Mouse (Mus musculus) cerebellum, adult (tissue): ENCODE data around the gene Tob2.

Experiments used
- ATAC-seq: cut with Nextera tagmentation; 2 replicates; pipeline ENCODE4 v1.9.2; 2017; ENCODE audit warnings: mild to moderate bottlenecking, moderate library complexity, mixed read lengths; ENCODE audit not compliant: insufficient number of reproducible peaks, low FRiP score, low TSS enrichment

The Tob2 gene

DNA sequence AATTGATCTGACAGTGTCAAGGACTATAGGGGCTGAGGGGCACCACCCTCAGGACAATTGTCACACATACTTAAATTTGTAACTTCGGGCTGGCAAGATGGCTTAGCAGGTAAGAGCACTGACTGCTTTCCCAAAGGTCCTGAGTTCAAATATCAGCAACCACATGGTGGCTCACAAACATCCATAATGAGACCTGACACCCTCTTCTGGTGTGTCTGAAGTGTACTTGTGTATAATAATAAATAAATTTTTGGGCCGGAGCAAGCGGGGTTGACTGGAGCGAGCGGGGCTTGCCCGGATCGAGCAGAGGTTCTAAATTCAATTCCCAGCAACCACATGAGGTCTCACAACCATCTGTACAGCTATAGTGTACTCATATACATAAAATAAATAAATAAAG lies 18.3 kb downstream of the Tob2 start:
- ATAC-seq, result no peak

DNA sequence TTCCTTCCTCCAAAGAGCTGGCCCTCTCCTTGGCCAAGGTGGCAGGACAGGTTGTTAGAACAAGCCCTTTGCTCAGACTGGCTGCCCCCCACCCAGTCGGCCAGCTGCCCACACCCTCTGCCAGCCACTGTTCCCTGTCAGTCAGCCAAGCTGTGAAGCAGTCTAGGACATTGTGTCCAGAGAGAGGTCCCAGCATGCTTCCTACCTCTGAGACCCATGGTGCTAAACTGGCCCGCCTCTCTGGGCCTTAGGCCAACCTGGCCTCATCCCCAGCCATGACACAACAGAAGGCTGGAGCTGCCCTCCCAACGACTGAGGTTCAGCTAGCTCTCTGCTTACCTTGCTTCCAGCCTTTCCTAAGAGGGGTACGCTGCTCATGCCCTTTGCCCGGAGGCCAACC lies 19.0 kb downstream of the Tob2 start:
- ATAC-seq, result peak; percentile 84

DNA sequence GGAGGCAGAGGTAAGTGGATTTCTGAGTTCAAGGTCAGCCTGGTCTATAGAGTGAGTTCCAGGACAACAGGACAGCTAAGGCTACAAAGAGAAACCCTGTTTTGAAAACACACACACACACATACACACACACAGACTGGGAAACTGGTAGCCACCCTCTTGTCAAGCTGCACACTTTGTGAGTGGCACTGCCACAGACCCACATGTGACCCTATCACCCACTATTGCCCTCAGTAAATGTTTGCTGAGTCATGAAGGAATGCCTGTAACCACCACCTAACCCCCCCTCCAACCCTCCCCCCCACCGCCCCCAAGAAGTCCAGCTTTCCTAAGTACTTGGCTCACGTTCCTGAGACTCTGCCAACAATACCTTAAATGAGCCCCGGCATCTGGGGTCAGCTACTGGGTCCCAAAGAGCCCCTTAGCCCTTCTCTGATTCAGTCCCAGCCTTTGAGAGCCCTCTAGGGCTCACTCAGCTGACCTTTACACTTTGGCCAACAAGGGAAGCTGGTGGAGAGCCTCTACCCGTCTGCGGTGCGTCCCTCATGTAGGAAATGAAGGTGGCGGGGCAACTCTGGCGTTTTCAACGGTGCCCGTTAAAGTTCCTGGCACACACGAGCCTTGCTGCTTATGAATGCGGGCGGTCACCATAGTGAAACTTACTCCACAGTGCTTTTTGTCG lies 19.9 kb downstream of the Tob2 start:
- no peak for ATAC-seq

DNA sequence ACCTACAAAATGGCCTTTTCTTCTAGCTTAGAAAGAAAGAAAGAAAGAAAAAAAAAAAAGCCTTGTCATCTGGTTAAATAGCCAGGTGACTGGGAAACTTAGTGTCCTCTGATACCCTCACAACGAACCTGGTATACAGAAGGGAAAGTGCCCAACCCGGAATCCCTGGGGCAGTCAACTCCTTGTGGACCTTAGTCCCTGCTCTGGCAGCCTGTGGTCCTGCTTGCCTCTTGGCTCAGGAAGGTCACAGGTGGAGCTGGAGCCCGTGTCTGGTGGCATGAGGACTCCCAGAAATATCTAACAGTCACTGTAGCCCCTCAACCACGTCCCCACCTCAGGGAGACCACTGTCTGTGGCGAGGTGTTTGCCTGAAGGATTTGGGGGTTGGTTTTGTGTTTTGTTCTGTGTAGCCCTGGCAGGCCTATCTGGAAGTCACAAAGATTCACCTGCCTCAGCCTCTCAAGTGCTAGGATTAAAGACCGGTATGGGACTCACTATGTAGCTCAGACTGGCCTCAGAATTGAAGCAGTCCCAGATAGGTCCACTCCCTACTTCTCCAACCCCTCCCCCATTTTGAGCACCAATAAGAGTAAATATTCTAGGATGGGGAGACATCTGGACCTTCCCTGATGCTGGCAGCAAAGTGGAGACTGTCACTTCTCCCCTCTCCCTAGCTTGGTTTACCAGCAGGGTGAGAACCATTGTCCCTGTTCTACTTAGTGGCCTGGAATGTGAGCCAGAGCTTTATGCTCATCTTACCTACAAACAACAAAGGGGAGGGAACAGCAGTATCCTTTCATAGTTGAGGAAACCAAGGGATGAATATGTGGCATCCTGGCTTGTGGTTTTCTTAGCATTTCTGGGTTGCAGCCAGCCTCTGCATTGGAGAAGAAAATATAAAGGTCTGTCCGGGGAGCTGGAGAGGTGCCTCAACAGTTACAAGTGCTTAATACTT lies 21.4 kb downstream of the Tob2 start:
- no peak for ATAC-seq

DNA sequence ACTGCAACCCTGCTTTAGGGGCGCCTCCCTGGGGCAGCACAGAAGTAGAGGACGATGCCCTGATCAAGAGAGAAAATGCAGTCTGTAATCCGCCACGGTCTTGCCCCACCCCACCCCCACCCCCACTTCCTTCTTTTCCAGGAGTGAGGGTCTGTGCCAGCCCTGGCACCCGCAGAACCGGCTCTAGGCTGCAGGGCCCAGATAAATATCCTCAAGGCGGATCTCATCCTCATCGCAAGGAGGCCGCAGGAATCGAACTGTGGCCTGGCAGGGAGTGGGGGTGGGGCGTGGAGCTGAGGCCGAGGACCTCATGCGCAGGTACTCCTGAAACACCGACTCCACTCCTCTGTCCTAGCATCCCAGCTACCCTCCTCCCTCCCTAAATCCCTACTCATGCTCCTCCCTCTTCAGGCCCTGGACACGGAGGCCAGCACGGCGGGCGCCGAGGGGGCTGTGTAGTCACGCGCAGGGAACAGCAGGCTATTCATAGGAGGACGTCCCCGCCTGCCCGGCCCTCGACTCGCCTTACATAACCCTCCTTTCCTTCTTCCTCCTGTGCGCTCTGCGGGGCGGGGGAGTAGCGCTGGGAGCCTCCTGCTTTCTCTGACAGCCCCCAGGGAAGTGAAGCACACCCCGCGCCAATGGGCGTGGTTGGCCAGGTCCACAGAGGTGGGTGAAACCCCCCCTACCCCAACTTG lies 22.3 kb downstream of the Tob2 start:
- peak; percentile 43 for ATAC-seq

DNA sequence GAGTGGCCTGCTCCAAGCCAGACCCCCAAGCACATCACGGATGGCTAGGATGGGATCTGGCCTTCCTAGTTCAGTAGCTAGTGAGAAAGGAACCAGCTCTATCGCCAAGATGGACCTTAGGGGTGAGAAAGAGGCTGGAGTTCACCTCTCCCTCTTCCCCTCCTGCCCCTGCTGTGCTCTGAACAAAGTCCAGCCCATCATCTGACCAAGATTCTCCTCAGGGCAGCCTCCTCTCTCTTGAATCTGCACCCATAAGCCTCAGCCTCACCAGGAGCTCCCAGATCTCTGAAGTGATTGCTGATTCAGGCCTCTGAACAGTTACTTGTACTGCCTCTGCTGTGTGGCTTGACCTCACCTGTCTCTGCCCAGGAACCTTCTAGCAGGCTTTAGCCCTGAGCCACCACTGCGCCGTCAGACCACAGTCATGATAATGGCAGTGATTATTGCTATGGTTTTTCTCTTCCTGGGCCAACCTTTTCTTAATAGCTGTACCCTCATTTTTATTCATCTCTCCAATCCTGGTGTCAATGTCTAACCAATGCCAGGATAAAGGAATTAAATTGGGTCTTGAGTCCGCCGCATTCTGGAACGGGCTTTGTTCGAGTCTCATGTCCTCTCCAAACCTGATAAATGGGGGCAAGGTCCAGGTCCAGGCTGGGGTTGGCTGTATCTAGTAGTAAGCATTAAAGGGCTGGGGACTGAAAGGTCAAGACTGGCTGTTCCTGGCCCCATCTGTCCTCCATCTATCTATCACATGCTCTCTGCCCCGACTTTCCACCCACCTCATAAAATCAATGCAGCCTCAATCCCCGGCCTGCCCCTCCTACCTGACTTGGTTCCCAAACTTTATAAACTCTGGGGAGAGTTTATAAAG lies 23.4 kb downstream of the Tob2 start:
- no peak for ATAC-seq

DNA sequence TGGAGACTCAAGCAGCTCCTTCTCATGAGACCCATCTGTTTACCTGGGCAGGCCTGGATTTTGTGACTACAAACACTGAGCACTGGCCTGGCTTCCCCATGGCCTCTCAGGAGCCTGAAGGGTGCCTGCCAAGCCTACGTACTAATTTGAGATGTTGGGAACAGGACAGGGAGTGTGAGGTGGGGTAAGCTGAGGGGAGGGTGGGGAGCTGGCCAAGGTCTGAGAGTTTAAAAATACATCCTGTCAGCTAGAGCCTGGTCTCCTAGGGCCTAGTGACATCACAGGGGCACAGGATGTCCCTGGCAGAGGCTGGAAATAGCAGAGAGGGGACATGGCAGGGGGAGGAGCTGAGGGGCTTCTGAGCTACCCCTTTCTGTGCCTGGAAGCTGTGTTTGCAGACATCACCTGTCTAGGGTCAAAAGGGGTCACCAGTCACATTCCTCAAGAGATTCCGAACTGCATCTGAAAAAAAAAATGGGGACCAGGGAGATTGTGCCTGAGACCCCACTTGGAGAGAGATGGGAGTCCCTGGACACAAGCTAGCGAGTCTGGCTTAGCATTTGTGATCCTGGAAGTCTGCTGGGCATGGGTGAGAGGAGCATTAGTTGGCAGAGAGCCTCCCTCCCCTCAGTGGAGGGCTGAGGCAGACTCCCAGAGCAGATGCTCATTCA lies 24.3 kb downstream of the Tob2 start:
- no peak for ATAC-seq

DNA sequence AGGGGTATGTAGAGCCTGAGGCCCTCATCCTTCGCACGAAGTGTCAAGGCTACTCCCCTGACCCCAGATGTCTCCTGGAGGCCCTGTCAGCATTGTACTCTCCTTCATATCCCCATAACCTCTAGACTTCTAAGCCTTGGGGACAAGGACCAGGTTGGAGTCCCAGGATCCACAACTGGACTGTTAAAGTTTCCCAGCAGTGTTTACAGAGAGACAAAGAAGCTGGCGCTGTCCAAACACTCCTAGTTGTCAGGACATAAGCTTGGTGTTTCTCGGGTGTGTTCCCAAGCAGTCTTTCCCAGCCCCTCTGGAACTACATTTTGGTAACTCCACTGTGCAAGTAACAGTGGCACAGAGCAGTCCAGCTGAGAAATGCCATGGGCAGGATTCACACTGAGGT lies 25.1 kb downstream of the Tob2 start:
- no peak for ATAC-seq

DNA sequence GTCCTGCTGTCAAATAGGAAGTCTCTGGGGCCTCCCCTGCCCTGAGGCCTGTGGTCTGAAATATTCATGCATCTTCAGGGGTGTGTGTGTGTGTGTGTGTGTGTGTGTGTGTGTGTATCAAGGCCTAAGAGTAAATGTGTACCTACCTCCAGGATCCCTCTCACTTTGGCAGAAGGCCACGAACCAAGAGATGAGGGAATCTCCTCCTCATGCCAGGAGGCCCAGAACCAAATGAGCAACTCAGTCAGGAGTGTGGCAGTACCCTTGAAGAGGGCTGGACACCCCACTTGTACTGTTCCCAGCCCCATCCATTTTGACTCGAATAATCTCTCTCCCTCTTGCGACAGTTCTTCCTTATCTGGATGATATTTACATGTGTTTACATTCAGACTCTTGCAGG lies 26.4 kb downstream of the Tob2 start:
- ATAC-seq, result no peak

DNA sequence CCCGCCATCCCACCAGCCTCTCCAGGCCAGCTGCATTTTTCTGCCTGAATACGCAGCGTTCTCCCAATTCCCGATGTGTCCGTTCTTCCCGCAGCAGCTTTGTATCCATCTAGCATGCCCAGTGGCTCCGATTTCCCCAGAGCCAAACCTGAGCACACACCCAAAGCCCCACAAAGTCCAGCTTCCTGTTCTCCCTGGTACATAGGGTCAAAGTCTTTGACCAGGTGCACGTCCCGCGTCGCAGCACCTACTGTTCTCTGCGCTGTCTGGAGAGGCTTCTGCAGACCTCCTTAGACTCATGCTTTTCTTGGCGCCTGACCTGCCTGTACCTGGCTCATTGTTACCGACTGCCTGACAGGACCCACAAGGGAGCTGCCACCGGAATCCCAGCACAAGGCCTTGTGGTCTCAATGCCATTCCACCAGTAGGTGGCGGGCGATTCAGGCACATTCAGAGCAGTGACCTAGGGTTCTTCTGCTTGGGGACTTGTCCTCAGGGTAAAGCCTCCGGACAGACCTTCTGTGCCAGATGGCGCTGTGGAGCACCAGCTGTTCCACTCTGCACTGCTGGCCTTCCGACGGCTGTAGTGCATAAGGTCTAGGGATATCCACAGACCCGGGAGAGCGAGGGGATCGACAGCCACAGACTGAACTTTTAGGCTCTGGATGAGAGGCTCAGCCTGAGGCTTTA lies 27.3 kb downstream of the Tob2 start:
- ATAC-seq, result peak; percentile 83

DNA sequence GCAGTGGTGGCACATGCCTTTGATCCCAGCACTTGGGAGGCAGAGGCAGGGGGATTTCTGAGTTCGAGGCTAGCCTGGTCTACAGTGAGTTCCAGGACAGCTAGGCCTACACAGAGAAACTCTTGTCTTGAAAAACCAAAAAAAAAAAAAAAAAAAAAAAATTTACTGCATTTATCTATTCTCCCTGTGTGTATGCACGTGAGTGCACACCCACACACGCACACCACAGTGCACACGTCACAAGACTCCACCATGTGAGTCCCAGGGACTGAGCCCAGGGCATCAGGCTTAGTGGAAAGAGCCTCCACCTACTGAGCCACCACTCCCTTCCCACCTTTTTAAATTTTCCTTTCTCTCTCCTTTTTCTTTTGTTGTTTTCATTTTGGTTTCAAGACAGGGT lies 28.1 kb downstream of the Tob2 start:
- no peak for ATAC-seq

DNA sequence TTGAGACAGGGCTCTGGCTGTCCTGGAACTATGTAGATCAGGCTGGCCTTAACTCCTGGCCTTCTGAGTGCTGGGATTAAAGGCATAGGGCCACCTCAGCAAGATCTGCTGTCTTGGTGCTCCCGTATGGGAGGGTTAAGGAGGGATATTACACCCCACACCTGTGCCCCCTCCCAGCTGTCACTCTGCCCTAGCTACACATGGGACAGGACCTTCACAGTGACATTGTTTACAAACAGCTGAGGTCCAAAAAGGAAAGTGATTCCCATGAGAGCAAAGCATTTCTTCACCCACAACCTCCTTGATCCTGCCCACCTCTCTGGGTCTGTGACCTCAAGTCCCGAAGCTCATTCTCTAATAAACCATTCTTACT lies 29.4 kb downstream of the Tob2 start:
- no peak for ATAC-seq

DNA sequence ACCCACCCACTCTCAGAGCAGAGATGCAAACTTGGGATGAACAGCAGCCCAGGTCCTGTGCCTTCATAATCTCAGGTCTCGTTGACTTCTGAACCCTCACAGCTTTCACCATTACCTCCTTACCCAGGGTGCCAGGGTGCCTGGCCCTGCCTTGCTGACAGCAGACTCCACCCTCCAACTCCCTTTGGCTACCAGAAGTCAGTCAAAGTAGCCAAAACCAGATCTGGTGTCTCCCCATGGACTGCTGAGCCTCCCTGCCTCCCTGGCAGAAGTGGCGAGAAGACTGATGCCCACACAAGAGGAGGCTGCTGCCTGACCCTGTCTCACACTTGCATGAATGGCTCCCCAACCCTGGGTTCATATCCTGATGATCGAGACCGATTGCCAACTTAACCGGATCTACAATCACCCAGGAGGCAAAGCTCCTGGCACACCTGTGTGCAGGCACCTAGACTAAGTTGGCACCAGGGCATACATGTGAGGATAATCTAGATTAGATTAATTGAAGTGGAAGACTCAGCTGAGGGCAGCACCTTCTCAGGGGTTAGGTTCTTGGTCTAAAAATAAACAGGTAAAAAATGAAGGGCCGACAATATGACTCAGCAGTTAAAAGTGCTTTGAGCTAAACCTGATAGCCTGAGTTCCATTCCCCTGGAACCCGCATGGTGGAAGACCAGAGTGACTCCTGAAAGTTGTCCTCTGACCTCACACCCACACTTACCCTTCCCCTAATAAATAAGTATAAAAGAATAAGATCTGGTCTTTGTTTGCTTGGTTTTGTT lies 30.0 kb downstream of the Tob2 start:
- no peak for ATAC-seq

DNA sequence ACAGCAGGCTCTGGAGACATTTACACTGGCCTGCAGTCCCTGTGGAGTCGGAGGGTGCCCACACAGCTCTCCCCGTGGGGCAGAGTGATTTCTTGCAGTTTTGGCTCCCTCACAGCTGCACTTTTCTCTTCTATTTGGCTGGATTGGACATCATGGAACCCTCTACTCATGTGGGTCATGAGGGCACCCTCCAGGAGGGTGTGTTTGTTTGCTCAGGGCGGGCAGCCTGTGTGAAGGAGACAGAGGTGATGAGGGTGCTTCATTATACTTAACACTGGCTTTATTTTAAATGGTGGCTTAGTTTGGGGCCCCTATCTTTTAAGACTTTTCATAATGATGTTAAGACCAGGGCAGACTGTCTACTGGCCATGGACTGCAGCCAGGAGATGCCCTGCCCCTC lies 33.8 kb downstream of the Tob2 start:
- ATAC-seq, result no peak

DNA sequence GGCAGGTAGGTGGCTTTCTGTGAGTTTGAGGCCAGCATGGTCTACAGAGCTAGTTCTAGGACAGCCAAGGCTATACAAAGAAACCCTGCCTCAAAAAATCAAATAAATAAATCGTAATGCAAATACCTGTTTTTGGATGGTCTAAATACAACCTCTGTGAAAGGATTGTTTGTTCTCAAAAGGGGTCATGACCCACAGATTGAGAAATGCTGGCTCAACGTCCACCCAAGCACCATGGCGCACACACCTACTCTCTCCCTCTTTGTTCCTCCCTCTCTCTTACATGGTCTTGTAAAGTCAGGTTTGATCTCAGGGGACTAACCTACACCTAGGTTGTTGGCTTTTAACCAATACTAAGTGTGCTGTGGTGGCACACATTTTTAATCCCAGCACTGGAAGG lies 36.0 kb downstream of the Tob2 start:
- no peak for ATAC-seq

DNA sequence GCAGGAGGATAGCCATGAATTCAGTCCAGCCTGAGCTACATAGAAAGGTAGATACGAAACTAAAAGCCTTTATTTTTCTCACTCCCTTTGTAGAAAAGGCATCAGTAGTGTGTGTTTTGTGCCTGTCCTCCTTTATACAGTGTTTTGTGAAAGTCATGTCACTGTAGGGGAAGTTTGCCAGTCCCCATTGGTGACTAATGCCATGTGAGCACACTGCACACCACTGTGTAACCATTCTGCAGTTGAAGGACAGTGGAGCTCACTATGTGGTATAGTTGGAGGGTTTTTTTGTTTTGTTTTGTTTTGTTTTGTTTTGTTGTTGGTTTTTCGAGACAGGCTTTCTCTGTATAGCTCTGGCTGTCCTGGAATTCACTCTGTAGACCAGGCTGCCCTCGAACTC lies 40.2 kb downstream of the Tob2 start:
- ATAC-seq, result no peak

DNA sequence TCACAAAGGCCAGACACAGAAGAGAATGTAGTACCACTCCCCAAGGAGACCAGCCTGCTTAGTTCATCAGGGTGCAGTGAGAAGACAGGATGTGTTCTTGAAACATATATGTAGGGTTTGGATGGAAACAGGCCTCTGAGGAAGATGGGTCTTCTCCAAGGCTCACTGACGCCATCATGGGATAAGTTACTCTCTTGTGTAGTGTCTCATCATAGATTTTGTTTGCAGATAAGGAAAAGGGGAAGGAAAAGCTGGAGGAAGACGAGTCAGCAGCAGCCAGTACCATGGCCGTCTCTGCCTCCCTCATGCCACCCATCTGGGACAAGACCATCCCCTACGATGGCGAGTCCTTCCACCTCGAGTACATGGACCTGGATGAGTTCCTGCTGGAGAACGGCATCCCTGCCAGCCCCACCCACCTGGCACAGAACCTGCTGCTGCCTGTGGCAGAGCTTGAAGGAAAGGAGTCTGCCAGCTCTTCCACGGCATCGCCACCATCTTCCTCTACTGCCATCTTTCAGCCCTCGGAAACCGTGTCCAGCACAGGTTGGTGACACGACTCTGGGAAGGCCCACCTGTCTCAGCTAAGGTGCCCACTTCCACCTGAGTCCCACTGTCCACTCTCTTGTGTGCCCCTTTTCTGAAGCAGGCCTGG lies 43.8 kb downstream of the Tob2 start:
- ATAC-seq, result no peak
